Mouse (Mus musculus) thymus, adult 2 months (tissue): Measurements from ENCODE around the gene Tyw5.

Experiments
- CTCF ChIP-seq: fragments of 200-500 bp; IDR thresholded peaks from 2 replicates; pipeline ENCODE4 v1.5.1; 2012; ENCODE audit warnings: mild to moderate bottlenecking, control low read depth, low read length, moderate library complexity, borderline replicate concordance; ENCODE audit not compliant: control insufficient read depth, poor library complexity, insufficient read depth; ENCODE audit errors: extremely low read depth
- POLR2A ChIP-seq: fragments of 200-500 bp; IDR thresholded peaks from 2 replicates; pipeline ENCODE4 v1.6.1; 2012; ENCODE audit warnings: mild to moderate bottlenecking, low read length, control low read depth, moderate library complexity; ENCODE audit not compliant: control insufficient read depth, poor library complexity, insufficient read depth; ENCODE audit errors: extremely low read depth

DNA sequence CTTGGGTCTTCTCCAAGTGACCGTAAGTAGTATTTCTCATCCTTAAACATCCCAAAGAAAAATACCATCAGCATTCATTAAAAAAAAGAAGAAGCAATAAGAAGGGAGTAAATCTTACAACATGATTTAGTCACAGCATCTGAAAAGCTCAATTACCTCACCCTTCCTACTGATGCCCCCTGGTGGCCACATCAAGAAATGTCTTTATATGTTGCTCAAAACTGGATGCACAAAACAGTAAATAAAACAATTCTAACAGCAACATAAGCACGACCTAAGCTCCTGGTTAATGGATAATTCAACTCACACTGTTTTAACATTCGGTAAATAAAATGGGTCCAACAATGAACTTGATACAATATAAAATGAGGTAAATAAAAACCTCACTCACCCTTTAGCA, 12.8 kb downstream of the Tyw5 start:
- TF ChIP-seq CTCF (no peak), POLR2A (no peak)
